Mouse (Mus musculus): ENCODE data around the gene Atp5s. TPM values are rescaled to one million over a fixed set of nuclear protein-coding genes. Genes with fewer than 3 reads are reported as not detected.

Gene Atp5s
- polyA plus RNA-seq (2017; shearing (Covaris generic)): 24.2 TPM

GRCm38 (mm10) chr12:69724711-69725460 lies at the start of gene Atp5s, which contains the start of gene L2hgdh:
Atp5s (plus strand) TSS chr12:69724950.
L2hgdh (minus strand) TSS chr12:69724873.

GRCm38 (mm10) chr12:69681566-69682061 lies 43.1 kb upstream of the Atp5s start, which contains the start of gene Sos2:
Sos2 (minus strand) TSS chr12:69681852.

GRCm38 (mm10) chr12:69790530-69791505 lies 66.1 kb downstream of the Atp5s start, which contains the start of gene Cdkl1:
Cdkl1 (minus strand) TSS chr12:69791267.

Other genes with a start within 250 kb of the Atp5s start
- gene Vcpkmt, start 141.9 kb upstream of the Atp5s start, polyA plus RNA-seq (2017; shearing (Covaris generic)): 3.9 TPM
- 41.3 TPM for gene Sos2, start 43.1 kb upstream of the Atp5s start, polyA plus RNA-seq (2017; shearing (Covaris generic))
- 2.5 TPM for gene L2hgdh, start 77 bp upstream of the Atp5s start, polyA plus RNA-seq (2017; shearing (Covaris generic))
- gene Cdkl1, start 66.3 kb downstream of the Atp5s start, polyA plus RNA-seq (2017; shearing (Covaris generic)): not detected
- gene Atl1, start 167.7 kb downstream of the Atp5s start, polyA plus RNA-seq (2017; shearing (Covaris generic)): 0.41 TPM
- gene Map4k5, start 168.2 kb downstream of the Atp5s start, polyA plus RNA-seq (2017; shearing (Covaris generic)): 7.3 TPM

Data from effector memory CD4-positive, alpha-beta T cell, adult 7 months (primary cell).